Mouse (Mus musculus) forebrain, embryonic 13.5 days (tissue): Measurements from ENCODE around the gene Clec4a3. TPM values are rescaled to one million over a fixed set of nuclear protein-coding genes. Genes with fewer than 3 reads are reported as not detected.
"Not testable (repeated sequence)": the region's sequence is repeated elsewhere in the genome, so short reads cannot be mapped to it uniquely, and the experiment has no call there.

ENCODE experiments used
- ATAC-seq: fragments of 200-750 bp; cut with Nextera tagmentation; 2 replicates; pipeline ENCODE4 v1.8.0; 2017
- H3K27ac ChIP-seq: fragments of 300-500 bp; sonication (generic); 2 replicates; pipeline ENCODE4 v1.5.1; 2015; ENCODE audit warnings: inconsistent platforms, mild to moderate bottlenecking, moderate library complexity
- H3K27me3 ChIP-seq: fragments of 300-500 bp; sonication (generic); 2 replicates; pipeline ENCODE4 v1.6.1; 2015; ENCODE audit warnings: mild to moderate bottlenecking, inconsistent platforms
- H3K36me3 ChIP-seq: fragments of 300-500 bp; sonication (generic); 2 replicates; pipeline ENCODE4 v1.6.1; 2015; ENCODE audit warnings: mild to moderate bottlenecking, inconsistent platforms; ENCODE audit not compliant: poor library complexity, severe bottlenecking
- H3K4me1 ChIP-seq: fragments of 300-500 bp; sonication (generic); 2 replicates; pipeline ENCODE4 v1.6.1; 2015; ENCODE audit warnings: inconsistent platforms
- H3K4me2 ChIP-seq: fragments of 300-500 bp; sonication (generic); 2 replicates; pipeline ENCODE4 v1.6.1; 2015; ENCODE audit warnings: inconsistent platforms, mild to moderate bottlenecking, moderate library complexity
- H3K4me3 ChIP-seq: fragments of 300-500 bp; sonication (generic); 2 replicates; pipeline ENCODE4 v1.5.1; 2015; ENCODE audit warnings: mild to moderate bottlenecking, inconsistent platforms
- H3K9ac ChIP-seq: fragments of 300-500 bp; sonication (generic); 2 replicates; pipeline ENCODE4 v1.6.1; 2015; ENCODE audit warnings: mild to moderate bottlenecking, inconsistent platforms
- H3K9me3 ChIP-seq: fragments of 300-500 bp; sonication (generic); replicated peaks from 2 replicates; pipeline ENCODE4 v1.6.1; 2016; ENCODE audit warnings: inconsistent platforms
- whole genome bisulfite sequencing: fragments of 180-500 bp; shearing (Covaris S2); methylation state at CpG from one replicate; pipeline ENCODE4 v1.1.7; 2015; 5-methylcytosine and 5-hydroxymethylcytosine counted together
- polyA plus RNA-seq: library from polyadenylated mRNA; unstranded; fragments of >200 nt; fragmentation: Nextera tagmentation; extraction: Ambion mirVana; gene quantifications from 2 replicates; pipeline ENCODE4 v1.2.1, GENCODE M21; 2015

Gene Clec4a3
- 0.58 TPM in 1 of 2 replicates, not detected in the other for polyA plus RNA-seq

GRCm38 (mm10) chr6:122952401-122952800 lies at the start of gene Clec4a3:
Clec4a3 (plus strand) TSS chr6:122952515.
- H3K9ac ChIP-seq: no peak within 1 kb of the TSS
- 86% methylated on average over 8 of the region's 8 CpGs for WGBS
- no peak for ATAC-seq

GRCm38 (mm10) chr6:122919922-122920321 lies 32.4 kb upstream of the Clec4a3 start:
- no peak for ATAC-seq
- Histone ChIP-seq H3K27me3 (no peaks in the 10 kb centered on the region), H3K36me3 (no peaks in the 10 kb centered on the region), H3K9me3 (no peaks in the 10 kb centered on the region), H3K27ac (no peak overlapping the region), H3K4me1 (no peaks in the 10 kb centered on the region), H3K4me2 (no peak overlapping the region), H3K4me3 (no peak overlapping the region), H3K9ac (no peak overlapping the region)
- WGBS: 85% methylated on average over 4 of the region's 4 CpGs

More at GRCm38 (mm10) chr6:122952401-122952800, at the start of gene Clec4a3:
- Histone ChIP-seq H3K36me3 (no peaks in the 10 kb centered on the region), H3K27ac (no peak within 1 kb of the TSS), H3K9me3 (no peaks in the 10 kb centered on the region), H3K4me2 (no peak within 1 kb of the TSS), H3K27me3 (no peaks in the 10 kb centered on the region), H3K4me1 (no peaks in the 10 kb centered on the region), H3K4me3 (no peak within 1 kb of the TSS)

GRCm38 (mm10) chr6:122921451-122921850 lies 30.9 kb upstream of the Clec4a3 start, which contains the start of gene Clec4a1:
Clec4a1 (plus strand) TSS chr6:122921848.
- no peak for ATAC-seq
- no peak within 1 kb of the TSS for H3K9ac ChIP-seq
- WGBS: 77% methylated on average over 4 of the region's 4 CpGs
- H3K9me3 ChIP-seq: no peaks in the 10 kb centered on the region
- H3K36me3 ChIP-seq: no peaks in the 10 kb centered on the region
- no peak within 1 kb of the TSS for H3K4me3 ChIP-seq
- H3K27ac ChIP-seq: no peak within 1 kb of the TSS
- no peaks in the 10 kb centered on the region for H3K27me3 ChIP-seq
- H3K4me2 ChIP-seq: no peak within 1 kb of the TSS
- no peaks in the 10 kb centered on the region for H3K4me1 ChIP-seq

GRCm38 (mm10) chr6:122934845-122935244 lies 17.5 kb upstream of the Clec4a3 start:
- H3K27me3 ChIP-seq: no peaks in the 10 kb centered on the region
- H3K4me3 ChIP-seq: no peak overlapping the region
- H3K36me3 ChIP-seq: no peaks in the 10 kb centered on the region
- no peak overlapping the region for H3K9ac ChIP-seq
- H3K9me3 ChIP-seq: no peaks in the 10 kb centered on the region
- H3K27ac ChIP-seq: no peak overlapping the region
- WGBS: 88% methylated on average over 3 of the region's 3 CpGs
- H3K4me1 ChIP-seq: no peaks in the 10 kb centered on the region
- ATAC-seq: no peak
- no peak overlapping the region for H3K4me2 ChIP-seq

DNA sequence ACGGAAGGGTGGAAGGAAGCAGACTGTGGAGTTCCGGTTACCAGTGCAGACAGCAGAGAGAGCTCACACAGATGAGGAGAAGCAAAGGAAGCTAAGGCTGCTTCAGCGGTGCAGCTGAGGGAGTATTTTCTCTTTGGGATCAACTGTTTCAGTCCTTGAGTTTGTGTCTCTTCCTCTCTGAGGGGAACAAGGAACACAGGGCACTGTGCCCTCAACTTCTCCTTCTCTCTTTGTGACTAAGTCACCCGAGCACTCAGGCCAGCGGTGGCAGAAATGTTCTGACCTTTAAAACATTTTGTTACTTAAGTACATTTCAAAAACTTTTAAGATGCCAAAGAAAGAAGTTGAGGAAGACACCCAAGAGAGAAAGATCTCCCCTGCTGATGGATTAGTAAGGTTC lies 12.7 kb upstream of the Clec4a3 start:
- Histone ChIP-seq H3K9me3 (no peaks in the 10 kb centered on the region), H3K36me3 (no peaks in the 10 kb centered on the region), H3K27ac (no peak overlapping the region), H3K4me3 (no peak overlapping the region), H3K4me2 (no peak overlapping the region), H3K27me3 (no peaks in the 10 kb centered on the region), H3K4me1 (no peaks in the 10 kb centered on the region), H3K9ac (no peak overlapping the region)
- no peak for ATAC-seq
- WGBS: 87% methylated on average over 5 of the region's 5 CpGs

GRCm38 (mm10) chr6:122946760-122947159 lies 5.6 kb upstream of the Clec4a3 start:
- no peak for ATAC-seq
- Histone ChIP-seq H3K4me3 (no peak overlapping the region), H3K9ac (no peak overlapping the region), H3K4me2 (no peak overlapping the region), H3K36me3 (no peaks in the 10 kb centered on the region), H3K4me1 (no peaks in the 10 kb centered on the region), H3K27ac (no peak overlapping the region), H3K27me3 (no peaks in the 10 kb centered on the region), H3K9me3 (no peaks in the 10 kb centered on the region)
- WGBS: 94% methylated on average over 2 of the region's 2 CpGs

GRCm38 (mm10) chr6:122964562-122964961 lies 12.2 kb downstream of the Clec4a3 start:
- Histone ChIP-seq H3K4me2 (no peak overlapping the region), H3K27ac (no peak overlapping the region), H3K36me3 (no peaks in the 10 kb centered on the region), H3K9ac (no peak overlapping the region), H3K4me1 (no peaks in the 10 kb centered on the region), H3K9me3 (no peaks in the 10 kb centered on the region), H3K4me3 (no peak overlapping the region), H3K27me3 (no peaks in the 10 kb centered on the region)
- no peak for ATAC-seq
- WGBS: 80% methylated on average over 2 of the region's 2 CpGs

DNA sequence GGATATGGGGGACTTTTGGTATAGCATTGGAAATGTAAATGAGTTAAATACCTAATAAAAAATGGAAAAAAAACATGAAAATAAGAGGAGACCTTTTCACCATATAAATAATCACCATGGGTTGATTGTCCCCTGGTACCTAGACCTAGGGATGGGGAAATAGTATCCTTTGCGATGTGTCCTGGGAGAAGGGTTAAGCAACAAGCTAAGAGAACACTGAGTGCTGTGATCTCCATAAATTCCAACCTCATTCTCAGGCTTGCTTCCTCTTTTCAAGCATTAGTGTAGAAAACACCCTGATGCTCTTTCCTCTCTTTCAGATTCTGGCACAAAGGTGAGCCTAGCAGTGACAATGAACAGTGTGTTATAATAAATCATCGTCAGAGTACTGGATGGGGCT lies 16.7 kb downstream of the Clec4a3 start:
- no peak overlapping the region for H3K27ac ChIP-seq
- H3K4me3 ChIP-seq: no peak overlapping the region
- H3K36me3 ChIP-seq: no peaks in the 10 kb centered on the region
- no peak for ATAC-seq
- 89% methylated on average over 2 of the region's 2 CpGs for WGBS
- no peak overlapping the region for H3K4me2 ChIP-seq
- H3K9ac ChIP-seq: no peak overlapping the region
- no peaks in the 10 kb centered on the region for H3K27me3 ChIP-seq
- no peaks in the 10 kb centered on the region for H3K4me1 ChIP-seq
- H3K9me3 ChIP-seq: no peaks in the 10 kb centered on the region

GRCm38 (mm10) chr6:122989876-122990437 lies 37.6 kb downstream of the Clec4a3 start, which contains the start of gene Clec4a4:
Clec4a4 (plus strand) TSS chr6:122990367.
- H3K9ac ChIP-seq: no peak within 1 kb of the TSS
- no peaks in the 10 kb centered on the region for H3K36me3 ChIP-seq
- no peak within 1 kb of the TSS for H3K4me3 ChIP-seq
- H3K27me3 ChIP-seq: no peaks in the 10 kb centered on the region
- 88% methylated on average over 6 of the region's 6 CpGs for WGBS
- no peak within 1 kb of the TSS for H3K27ac ChIP-seq
- peaks cover 6% of the 10 kb centered on the region; the same call in 1 of the 2 replicates for H3K9me3 ChIP-seq
- no peaks in the 10 kb centered on the region for H3K4me1 ChIP-seq
- no peak for ATAC-seq
- no peak within 1 kb of the TSS for H3K4me2 ChIP-seq

DNA sequence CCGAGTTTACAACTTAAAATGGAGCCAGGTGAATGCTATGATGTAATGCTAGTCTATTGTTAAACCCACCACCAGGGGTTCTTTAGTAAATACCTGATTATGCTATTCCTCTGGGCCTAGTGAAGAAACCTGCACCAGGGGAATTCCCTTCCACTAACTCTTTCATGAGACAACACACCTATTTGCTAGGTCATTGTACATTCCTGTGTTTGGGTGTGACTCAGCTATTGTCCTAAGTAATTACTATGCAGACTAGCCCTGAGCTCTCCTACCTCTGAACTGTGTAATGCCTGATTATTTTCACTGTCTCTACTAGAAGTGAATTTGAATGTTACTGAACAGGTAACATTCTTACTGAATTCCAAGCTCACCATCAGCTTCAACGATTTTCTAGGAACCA lies 52.4 kb downstream of the Clec4a3 start:
- H3K9me3 ChIP-seq, H3K4me2 ChIP-seq, H3K4me3 ChIP-seq, H3K36me3 ChIP-seq, H3K27me3 ChIP-seq, H3K9ac ChIP-seq, ATAC-seq, H3K4me1 ChIP-seq, H3K27ac ChIP-seq: not testable (repeated sequence)
- 75% methylated on average over 2 of the region's 2 CpGs for WGBS

DNA sequence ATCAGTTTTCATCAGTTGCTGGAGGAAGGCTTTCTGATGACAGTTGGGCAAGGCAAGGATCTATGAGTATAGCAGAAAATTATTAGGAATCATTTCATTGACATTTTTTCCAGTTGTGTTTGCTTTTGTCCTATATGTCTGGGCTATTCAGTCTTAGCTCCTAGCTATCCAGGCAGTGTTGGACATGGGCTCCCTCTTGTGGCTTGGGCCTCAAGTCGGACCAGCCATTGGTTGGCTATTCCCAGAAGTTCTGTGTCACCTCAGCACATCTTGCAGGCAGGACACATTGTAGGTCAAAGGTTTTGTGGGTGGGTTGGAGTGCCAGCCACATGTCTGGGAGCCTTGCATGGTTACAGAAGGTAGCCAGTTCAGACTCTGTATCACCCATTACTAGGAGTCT lies 53.3 kb downstream of the Clec4a3 start:
- Histone ChIP-seq H3K36me3 (no peaks in the 10 kb centered on the region), H3K4me1 (no peaks in the 10 kb centered on the region), H3K4me2 (no peak overlapping the region), H3K9me3 (no peaks in the 10 kb centered on the region), H3K27ac (no peak overlapping the region), H3K9ac (no peak overlapping the region), H3K4me3 (no peak overlapping the region), H3K27me3 (no peaks in the 10 kb centered on the region)
- ATAC-seq: no peak
- WGBS: 71% methylated on average over 1 of the region's 1 CpGs
